Mouse (Mus musculus): ENCODE measurements around the gene Fcgrt.
"Not testable (repeated sequence)": the region's sequence is repeated elsewhere in the genome, so short reads cannot be mapped to it uniquely, and the experiment has no call there.

The Fcgrt gene

DNA sequence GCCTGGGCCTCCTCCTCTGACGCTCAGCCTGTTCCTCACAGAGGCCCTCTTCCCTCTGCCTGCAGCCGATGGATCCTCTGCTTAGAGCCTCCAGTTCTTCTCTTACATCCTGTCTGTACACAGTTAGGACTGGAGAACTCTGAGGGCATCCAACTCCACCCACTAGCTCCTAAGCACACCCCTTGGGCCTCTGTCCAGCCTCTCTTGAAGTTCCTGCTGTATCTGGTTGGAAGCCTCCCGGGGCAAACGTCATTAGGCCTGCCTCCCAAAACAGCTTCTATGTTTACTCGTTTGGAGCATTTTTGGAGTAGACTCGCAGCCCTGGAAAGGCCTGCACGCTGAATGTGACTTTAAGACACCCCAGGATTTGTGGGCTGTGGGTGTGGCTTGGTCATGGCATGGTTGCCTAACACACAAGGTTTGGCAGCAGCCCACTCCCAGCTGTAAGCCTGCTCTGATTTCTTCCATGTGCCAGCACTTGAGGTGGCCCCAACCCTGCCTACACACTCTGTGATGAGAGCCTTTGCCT, at the start of gene Fcgrt:
TSS of gene Fcgrt (minus strand) at position 200 of the 529 bp plus-strand sequence.
- peak; percentile 98 for DNase-seq

DNA sequence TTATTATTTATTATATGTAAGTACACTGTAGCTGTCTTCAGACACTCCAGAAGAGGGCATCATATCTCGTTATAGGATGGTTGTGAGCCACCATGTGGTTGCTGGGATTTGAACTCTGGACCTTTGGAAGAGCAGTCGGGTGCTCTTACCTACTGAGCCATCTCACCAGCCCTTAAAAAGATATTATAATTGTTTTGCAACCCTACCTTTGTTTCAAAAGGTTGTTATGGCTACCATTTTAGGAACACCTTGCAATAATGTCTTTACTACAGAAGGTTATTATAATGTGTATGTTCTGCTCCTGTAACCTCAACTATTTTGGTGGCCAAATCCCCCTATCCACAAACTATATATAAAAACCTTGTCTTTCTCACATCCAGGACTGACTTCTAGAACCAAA, 49.4 kb upstream of the Fcgrt start:
- DNase-seq, result not testable (repeated sequence)

DNA sequence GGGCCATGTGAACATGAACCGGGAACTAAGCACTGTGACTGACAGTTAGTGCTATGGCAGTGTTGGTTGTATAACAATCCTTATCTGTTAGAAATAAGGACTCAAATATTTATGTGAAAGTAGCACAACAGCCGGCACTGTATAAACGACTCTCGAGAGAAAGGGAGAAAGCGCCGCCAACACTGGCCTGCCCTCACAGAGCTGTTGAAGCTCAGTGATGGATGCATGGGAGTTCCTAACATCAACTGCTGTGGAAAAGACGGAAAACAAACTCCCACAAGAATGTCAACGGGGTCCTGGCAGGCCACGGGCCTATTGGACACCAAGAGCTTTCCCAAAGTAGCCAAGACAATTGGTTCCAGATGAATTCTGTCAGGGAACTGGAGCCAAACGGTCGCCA, 47.7 kb upstream of the Fcgrt start:
- DNase-seq, result no peak

DNA sequence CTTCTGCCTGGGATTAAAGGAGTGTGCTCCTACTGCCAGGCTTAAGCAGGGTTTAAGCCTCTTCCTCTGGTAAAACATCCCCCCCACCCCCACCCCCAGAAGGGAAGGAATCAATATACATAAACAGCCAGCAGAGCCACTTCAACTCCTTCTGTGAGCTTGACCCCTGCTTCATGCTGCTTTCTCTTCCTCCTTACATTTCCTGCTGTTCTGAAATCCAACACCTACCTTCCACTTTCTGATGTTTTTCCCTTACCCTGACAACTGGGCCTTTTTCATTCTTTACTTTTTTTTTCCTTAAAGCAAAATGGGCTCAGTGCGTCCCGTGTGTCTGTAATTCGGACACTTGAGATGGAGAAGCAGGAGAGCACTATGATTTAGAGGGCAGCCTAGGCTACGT, 46.7 kb upstream of the Fcgrt start:
- no peak for DNase-seq

GRCm38 (mm10) chr7:45149545-45149944, 45.9 kb upstream of the Fcgrt start:
- DNase-seq, result peak; percentile 26

DNA sequence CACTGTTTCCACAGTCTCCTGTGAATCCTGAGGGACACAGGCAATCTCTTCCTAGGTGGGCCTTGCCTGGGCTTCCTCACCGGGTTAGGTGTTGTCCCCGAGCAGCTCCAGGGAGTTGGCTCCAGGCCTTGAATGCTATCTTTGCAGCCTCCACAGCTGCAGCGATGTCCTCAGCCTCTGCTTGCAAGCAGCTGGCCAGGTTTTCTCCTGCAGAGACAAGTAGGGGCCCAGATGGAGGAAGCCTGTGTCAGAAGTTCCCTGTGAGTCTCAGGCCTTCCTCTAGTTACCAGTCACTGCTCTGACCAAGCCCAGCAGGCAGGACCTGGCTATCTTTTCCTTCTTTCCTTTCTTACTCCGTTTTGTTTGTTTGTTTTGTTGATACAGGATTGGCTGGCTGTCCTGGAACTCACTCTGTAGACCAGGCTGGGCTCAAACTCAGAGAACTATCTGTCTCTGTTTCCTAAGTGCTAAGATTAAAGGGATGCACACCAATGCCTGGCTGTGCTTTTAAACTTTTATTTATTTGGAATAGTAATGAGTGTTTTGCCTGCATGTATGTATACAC, 45.0 kb upstream of the Fcgrt start:
- no peak for DNase-seq

- DNase-seq, result peak; percentile 67
Measured at GRCm38 (mm10) chr7:45147899-45148298, 44.2 kb upstream of the Fcgrt start.

GRCm38 (mm10) chr7:45147267-45147666, 43.6 kb upstream of the Fcgrt start:
- DNase-seq, result peak; percentile 48

DNA sequence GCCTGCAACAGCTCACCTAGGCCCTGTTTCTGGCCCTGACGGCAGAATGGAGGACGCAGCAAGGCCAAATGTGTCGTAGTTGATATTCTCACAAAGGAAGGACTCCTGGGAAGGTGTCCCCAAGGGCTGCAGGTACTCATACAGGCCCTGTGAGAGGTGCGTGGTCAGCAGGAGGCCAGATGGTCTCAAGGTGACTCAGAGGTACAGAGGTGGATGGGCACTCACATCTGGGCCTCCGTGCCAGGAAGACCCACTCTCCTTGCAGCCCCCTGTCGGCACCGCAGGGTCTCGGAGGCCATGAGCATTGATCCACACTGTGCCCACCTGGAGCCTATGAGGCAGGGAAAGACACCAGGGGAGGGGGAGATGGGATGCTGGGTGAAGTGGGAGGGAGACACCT, 41.8 kb upstream of the Fcgrt start:
- no peak for DNase-seq

- no peak for DNase-seq
Measured at GRCm38 (mm10) chr7:45144368-45145174, 40.9 kb upstream of the Fcgrt start.

DNA sequence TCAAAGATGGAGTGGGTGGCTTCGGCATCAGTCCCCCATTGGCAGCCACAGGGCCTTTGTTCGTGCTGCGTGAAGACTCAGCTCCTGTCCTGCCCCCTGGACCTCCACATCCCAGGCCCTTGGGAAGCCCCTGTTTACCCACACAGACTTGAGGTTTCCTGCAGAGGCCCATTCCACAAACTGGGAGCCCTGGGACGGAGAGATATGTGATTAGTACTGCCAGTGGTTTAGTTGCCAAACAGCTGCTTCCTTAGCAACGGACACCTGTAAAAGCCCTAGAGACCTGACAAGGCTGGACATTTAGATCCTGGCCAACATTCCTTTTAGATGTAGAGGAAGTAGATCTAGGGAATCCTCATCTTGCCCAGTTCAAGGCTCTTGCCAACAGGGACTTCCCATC, 38.3 kb upstream of the Fcgrt start:
- no peak for DNase-seq

- no peak for DNase-seq
Measured at GRCm38 (mm10) chr7:45141319-45141718, 37.7 kb upstream of the Fcgrt start.

- no peak for DNase-seq
Measured at GRCm38 (mm10) chr7:45139904-45140723, 36.5 kb upstream of the Fcgrt start.

DNA sequence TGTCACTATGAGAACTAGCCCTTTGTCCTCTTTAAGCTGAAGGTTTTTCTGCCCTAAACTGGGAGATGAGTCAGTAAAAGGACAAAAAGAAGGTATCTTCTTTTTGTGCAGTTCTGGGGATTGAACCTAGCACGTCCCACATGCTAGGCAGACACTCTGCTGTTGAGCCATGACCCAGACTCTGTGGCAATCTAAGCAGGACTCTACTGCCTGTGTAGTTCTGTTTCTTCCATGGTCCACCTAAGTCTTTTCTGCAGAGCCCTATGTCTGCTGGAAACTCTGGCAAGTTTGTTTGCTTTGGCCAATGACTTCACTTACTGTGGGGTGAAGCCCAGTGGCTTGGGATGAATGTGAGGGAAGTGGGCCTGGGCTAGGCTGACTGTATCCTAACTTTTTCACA, 34.8 kb upstream of the Fcgrt start:
- no peak for DNase-seq

- DNase-seq, result no peak
Measured at GRCm38 (mm10) chr7:45137171-45138006, 33.7 kb upstream of the Fcgrt start.

- peak; percentile 95 for DNase-seq
Measured at GRCm38 (mm10) chr7:45135993-45136567, 32.4 kb upstream of the Fcgrt start, which contains the start of the genes Gm45713 and Flt3l. TSS of gene Gm45713 (minus strand) at chr7:45136231. TSS of gene Flt3l (minus strand) at chr7:45136432.

DNA sequence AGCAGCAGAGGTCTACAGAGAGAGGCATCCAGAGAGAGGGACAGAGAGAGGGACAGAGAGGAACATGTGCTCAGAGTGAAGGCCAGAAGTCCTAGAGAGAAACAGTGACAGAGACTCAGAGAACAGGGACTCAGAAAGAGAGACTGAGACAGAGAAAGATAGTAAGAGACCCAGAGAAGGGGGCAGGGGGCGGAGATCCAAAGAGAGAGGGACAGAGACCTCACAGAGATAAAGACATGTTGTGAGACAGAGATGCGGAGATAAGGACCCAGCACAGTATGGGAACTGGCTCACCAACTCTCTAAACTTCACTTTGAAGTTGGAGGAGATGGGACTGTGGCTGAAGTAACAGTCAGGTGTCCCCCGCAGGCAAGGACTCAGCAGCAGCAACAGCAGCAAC, 31.7 kb upstream of the Fcgrt start:
- no peak for DNase-seq

DNA sequence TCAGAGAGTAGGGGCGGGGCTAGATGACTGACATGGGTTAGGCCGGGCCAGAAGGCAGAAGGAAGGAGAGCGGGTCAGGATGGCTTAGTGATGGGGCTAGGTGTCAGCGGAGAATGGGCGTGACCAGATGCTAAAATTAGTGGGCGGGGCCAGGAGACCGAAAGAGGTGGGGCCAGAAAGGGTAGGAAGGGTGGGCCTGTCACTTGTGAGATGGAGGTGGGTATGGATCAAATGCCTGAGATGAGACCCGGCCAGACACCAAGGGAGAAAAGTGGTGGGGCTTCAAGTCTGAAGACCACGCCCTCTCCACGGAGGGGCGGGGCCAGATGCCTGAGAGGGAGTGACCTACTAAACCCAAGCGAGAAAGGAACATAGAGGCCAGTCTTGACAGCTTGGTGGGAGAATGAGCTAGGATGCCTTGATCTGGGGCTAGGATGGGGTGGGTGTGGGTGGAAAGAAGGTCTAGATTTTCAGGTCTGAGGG, 30.9 kb upstream of the Fcgrt start:
- DNase-seq, result peak; percentile 14

- no peak for DNase-seq
Measured at GRCm38 (mm10) chr7:45133446-45134159, 30.0 kb upstream of the Fcgrt start.

DNA sequence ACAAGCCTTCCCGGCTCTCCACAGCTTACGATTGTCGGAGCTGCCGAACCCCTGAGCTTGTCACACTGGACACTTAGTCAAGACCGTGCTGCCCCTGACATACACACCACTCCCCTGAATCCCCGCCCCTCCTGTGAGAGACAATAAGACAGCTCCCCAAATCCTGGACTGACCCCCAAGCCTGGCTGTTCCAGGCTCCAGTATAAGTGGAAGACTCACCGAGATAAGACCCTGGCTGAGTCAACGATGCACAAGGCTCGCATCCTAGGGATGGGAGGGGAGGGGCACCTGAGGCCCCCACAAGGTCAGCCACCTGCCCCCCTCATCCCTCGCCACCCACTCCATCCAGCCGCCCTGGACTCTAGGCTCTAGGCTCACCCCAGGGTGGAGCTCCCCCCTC, 28.2 kb upstream of the Fcgrt start:
- DNase-seq, result no peak
